Mouse (Mus musculus) fibroblast of lung, adult 2 months (primary cell): ENCODE measurements around the gene Olfr202.
"Not testable (repeated sequence)": the region's sequence is repeated elsewhere in the genome, so short reads cannot be mapped to it uniquely, and the experiment has no call there.

Experiments
- DNase-seq: peaks from one replicate; pipeline ENCODE4 v3.0.0-alpha.2; 2011; ENCODE audit warnings: low read depth

Gene Olfr202

DNA sequence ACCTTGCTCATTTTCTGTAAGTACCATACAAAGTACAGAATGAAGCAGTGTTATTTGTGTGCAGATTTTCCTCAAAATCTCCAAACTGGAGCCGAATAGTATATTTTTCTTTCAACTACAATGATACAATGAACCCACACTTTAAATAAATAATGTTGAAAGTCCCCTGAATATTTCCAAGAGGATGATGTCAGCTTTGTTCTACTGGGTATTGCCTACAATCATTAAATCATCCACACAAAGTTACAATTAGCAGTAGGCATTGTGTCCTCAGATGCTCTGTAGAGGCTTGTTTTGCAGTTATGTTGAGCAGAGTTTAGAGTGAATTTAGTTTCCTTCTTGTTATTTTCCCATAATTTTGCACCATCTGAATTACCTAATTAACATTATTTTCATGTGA, at the start of gene Olfr202:
TSS of gene Olfr202 (minus strand) at position 101 of the 400 bp plus-strand sequence.
- DNase-seq, result no peak

DNA sequence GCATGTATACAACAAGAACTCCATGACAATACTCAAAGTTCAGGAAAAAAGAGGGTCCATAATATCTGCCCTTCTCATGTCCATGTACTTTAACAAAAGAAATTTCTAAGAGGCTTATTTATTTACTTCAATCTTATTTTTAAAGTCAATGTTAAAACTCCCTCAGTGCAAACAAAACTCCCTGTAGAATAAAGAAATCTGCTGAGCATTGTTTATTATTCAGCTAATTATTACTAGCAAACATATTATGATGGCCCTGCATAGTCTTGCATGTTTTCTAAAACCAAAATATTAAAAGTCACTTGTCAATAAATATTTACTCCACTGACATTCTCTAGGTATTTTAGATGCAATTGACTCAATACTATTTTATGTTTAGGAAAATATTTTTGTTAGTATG, 44.4 kb upstream of the Olfr202 start, which contains the start of gene Olfr205:
TSS of gene Olfr205 (minus strand) at position 101 of the 400 bp plus-strand sequence.
- no peak for DNase-seq

DNA sequence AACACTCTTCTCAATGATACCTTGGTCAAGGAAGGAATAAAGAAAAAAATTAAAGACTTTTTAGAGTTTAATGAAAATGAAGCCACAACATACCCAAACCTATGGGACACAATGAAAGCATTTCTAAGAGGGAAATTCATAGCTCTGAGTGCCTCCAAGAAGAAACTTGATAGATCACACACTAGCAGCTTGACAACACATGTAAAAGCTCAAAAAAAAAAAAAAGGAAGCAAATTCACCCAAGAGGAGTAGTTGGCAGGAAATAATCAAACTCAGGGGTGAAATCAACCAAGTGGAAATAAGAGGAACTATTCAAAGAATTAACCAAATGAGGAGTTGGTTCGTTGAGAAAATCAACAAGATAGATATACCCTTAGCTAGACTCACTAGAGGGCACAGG, 36.7 kb upstream of the Olfr202 start:
- DNase-seq, result not testable (repeated sequence)

DNA sequence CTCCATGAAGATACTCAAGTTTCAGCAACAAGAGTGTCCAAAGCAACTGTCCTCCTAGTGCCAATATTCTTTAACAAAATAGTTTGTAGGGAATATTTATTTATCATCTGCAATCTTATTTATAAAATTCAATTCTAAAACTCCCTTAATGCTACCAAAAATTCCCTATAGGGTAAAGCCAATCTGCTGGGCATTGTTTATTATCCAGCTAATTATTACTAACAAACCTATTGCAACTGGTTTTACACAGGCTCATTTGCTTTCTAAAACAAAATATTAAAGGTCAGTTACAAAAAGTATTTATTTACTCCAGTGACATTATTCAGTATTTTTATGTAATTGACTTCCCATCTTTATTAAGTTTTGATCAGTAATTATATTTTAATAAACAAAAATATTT, 31.6 kb upstream of the Olfr202 start, which contains the start of gene Olfr204:
TSS of gene Olfr204 (minus strand) at position 101 of the 400 bp plus-strand sequence.
- DNase-seq, result no peak

- DNase-seq, result no peak
Measured at GRCm38 (mm10) chr16:59298581-59298980, 12.0 kb upstream of the Olfr202 start, which contains the start of gene Olfr203. Gene Olfr203, plus strand, starts transcription at chr16:59298881.

DNA sequence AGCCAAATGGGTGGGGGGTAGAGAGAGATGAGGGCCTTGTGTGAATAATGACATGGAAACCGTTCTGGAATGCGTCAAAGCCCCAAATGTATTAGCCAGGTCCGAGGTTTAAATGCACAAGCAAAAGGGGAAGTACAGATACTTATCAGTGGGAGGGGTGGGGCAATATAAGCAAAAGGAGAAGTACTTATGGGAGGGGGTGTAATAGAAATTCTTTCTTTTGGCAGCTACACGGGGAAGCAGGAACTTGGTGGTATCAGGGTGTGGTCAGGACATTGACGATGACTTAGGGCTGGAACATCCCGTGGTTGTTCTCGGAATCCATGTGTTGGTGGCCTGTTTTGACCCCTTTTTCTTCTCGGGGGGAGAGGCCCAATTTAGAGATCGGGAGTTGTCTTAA, 983 bp upstream of the Olfr202 start:
- not testable (repeated sequence) for DNase-seq

GRCm38 (mm10) chr16:59283476-59283875, 3.1 kb downstream of the Olfr202 start:
- DNase-seq, result no peak

- DNase-seq, result no peak
Measured at GRCm38 (mm10) chr16:59280542-59280941, 6.1 kb downstream of the Olfr202 start.

GRCm38 (mm10) chr16:59272532-59272931, 14.1 kb downstream of the Olfr202 start, which contains the start of gene Olfr201:
Gene Olfr201, minus strand, starts transcription at chr16:59272632.
- not testable (repeated sequence) for DNase-seq

DNA sequence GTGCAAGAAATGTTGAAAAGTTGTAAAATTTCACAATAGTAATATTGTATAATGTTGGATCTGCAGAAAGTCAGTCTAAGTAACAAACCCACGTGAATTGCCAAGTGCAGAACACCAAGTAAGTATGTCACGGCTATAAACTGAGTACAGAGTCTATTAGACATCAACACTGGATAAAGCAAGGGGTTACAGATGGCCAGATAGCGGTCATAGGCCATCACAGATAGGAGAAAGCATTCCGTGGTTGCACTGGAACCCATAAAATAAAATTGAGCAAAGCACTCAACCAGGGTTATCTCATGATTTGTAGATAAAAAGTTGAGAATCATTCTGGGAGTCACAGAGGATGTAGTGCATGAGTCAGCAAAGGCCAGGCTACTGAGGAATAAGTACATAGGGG, 17.5 kb downstream of the Olfr202 start:
- not testable (repeated sequence) for DNase-seq

DNA sequence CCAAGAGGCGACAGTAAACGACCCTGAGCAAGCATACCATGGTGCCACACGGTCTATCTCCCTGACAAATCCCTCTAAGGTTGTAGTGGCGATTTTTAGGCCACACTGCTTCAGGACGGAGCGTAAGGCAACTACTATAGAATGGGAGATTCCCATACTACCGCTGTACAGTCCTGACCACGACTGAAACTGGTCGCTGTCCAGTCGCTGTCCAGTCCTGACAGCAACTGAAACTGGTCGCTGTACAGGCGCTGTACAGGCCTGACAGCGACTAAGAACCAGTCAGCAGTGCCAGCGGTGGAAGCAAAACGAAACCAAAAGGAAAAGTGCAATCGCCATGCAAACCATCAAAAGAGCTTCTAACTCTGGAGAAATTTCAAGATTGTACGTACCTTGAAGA, 36.9 kb downstream of the Olfr202 start:
- no peak for DNase-seq
